Mouse (Mus musculus): ENCODE results near the gene Lag3. TPM values are rescaled to one million over a fixed set of nuclear protein-coding genes. Genes with fewer than 3 reads are reported as not detected.
A peak's percentile ranks its signal among the peaks of the same experiment; 100 is the strongest.

Gene Lag3
- polyA plus RNA-seq, 1 experiment from 2014 or later, result 3.1 TPM

- Histone ChIP-seq H3K4me2 (peak overlapping the region; percentile 98), H3K36me3 (peaks cover 6% of the 10 kb centered on the region), H3K4me3 (peak overlapping the region; percentile 94), H3K27me3 (no peaks in the 10 kb centered on the region), H3K9me3 (no peaks in the 10 kb centered on the region), H3K9ac (peak overlapping the region; percentile 56), H3K27ac (replicated peaks) (peak overlapping the region; percentile 100), H3K4me1 (replicated peaks) (peaks cover 57% of the 10 kb centered on the region)
- ATAC-seq (ENCODE audit: low FRiP score, low read depth), result no peak
- WGBS, result 14% methylated on average over 13 of the region's 14 CpGs
Observed at GRCm38 (mm10) chr6:124918890-124919627, 7.6 kb upstream of the Lag3 start.

GRCm38 (mm10) chr6:124918331-124918690, 6.8 kb upstream of the Lag3 start:
- Histone ChIP-seq H3K4me3 (peak overlapping the region; percentile 94), H3K36me3 (peaks cover 13% of the 10 kb centered on the region), H3K9ac (peak overlapping the region; percentile 56), H3K4me2 (peak overlapping the region; percentile 98), H3K9me3 (no peaks in the 10 kb centered on the region), H3K27me3 (no peaks in the 10 kb centered on the region), H3K27ac (replicated peaks) (peak overlapping the region; percentile 100), H3K4me1 (replicated peaks) (peaks cover 64% of the 10 kb centered on the region)
- no peak; the same call in 1 of the 2 replicates for ATAC-seq (ENCODE audit: low FRiP score, low read depth)
- 4% methylated on average over 7 of the region's 7 CpGs for WGBS

GRCm38 (mm10) chr6:124917518-124918330, 6.2 kb upstream of the Lag3 start:
- ATAC-seq (ENCODE audit: low FRiP score, low read depth), result peak; percentile 83
- Histone ChIP-seq H3K27me3 (no peaks in the 10 kb centered on the region), H3K36me3 (peaks cover 17% of the 10 kb centered on the region), H3K9ac (peak overlapping the region; percentile 99), H3K4me1 (replicated peaks) (peaks cover 64% of the 10 kb centered on the region), H3K9me3 (no peaks in the 10 kb centered on the region), H3K27ac (replicated peaks) (peak overlapping the region; percentile 100), H3K4me3 (peak overlapping the region; percentile 94), H3K4me2 (peak overlapping the region; percentile 98)
- WGBS, result 1% methylated on average over 51 of the region's 89 CpGs

GRCm38 (mm10) chr6:124916695-124917517, 5.4 kb upstream of the Lag3 start:
- peaks cover 17% of the 10 kb centered on the region for H3K36me3 ChIP-seq
- peak overlapping the region; percentile 94 for H3K4me3 ChIP-seq
- peaks cover 67% of the 10 kb centered on the region for H3K4me1 ChIP-seq (replicated peaks)
- peak overlapping the region; percentile 100 for H3K27ac ChIP-seq (replicated peaks)
- H3K9me3 ChIP-seq, result no peaks in the 10 kb centered on the region
- H3K4me2 ChIP-seq, result peak overlapping the region; percentile 98
- H3K9ac ChIP-seq, result peak overlapping the region; percentile 99
- WGBS, result 0% methylated on average over 38 of the region's 67 CpGs
- H3K27me3 ChIP-seq, result no peaks in the 10 kb centered on the region
- peak; percentile 14; the same call in 1 of the 2 replicates for ATAC-seq (ENCODE audit: low FRiP score, low read depth)

GRCm38 (mm10) chr6:124915942-124916694, 4.6 kb upstream of the Lag3 start:
- no peaks in the 10 kb centered on the region for H3K27me3 ChIP-seq
- H3K27ac ChIP-seq (replicated peaks), result peak overlapping the region; percentile 100
- H3K4me2 ChIP-seq, result peak overlapping the region; percentile 98
- 2% methylated on average over 12 of the region's 12 CpGs for WGBS
- no peak for ATAC-seq (ENCODE audit: low FRiP score, low read depth)
- H3K4me3 ChIP-seq, result peak overlapping the region; percentile 94
- peaks cover 62% of the 10 kb centered on the region for H3K4me1 ChIP-seq (replicated peaks)
- H3K9ac ChIP-seq, result peak overlapping the region; percentile 99
- H3K9me3 ChIP-seq, result no peaks in the 10 kb centered on the region
- peaks cover 17% of the 10 kb centered on the region for H3K36me3 ChIP-seq

- no peaks in the 10 kb centered on the region for H3K9me3 ChIP-seq
- H3K9ac ChIP-seq, result peak overlapping the region; percentile 99
- peaks cover 55% of the 10 kb centered on the region for H3K4me1 ChIP-seq (replicated peaks)
- H3K36me3 ChIP-seq, result peaks cover 17% of the 10 kb centered on the region
- no peak for ATAC-seq (ENCODE audit: low FRiP score, low read depth)
- H3K27ac ChIP-seq (replicated peaks), result peak overlapping the region; percentile 100
- peak overlapping the region; percentile 94 for H3K4me3 ChIP-seq
- no peaks in the 10 kb centered on the region for H3K27me3 ChIP-seq
- H3K4me2 ChIP-seq, result peak overlapping the region; percentile 98
- WGBS, result 6% methylated on average over 22 of the region's 22 CpGs
Observed at GRCm38 (mm10) chr6:124915160-124915941, 3.8 kb upstream of the Lag3 start.

- H3K4me3 ChIP-seq, result peak overlapping the region; percentile 94
- peaks cover 56% of the 10 kb centered on the region for H3K4me1 ChIP-seq (replicated peaks)
- H3K9me3 ChIP-seq, result no peaks in the 10 kb centered on the region
- peak overlapping the region; percentile 98 for H3K4me2 ChIP-seq
- 82% methylated on average over 7 of the region's 7 CpGs for WGBS
- ATAC-seq (ENCODE audit: low FRiP score, low read depth), result no peak
- H3K27me3 ChIP-seq, result no peaks in the 10 kb centered on the region
- peak overlapping the region; percentile 99; the same call in 1 of the 2 replicates for H3K9ac ChIP-seq
- H3K27ac ChIP-seq (replicated peaks), result peak overlapping the region; percentile 100
- peaks cover 17% of the 10 kb centered on the region for H3K36me3 ChIP-seq
Observed at GRCm38 (mm10) chr6:124914511-124914910, 3.0 kb upstream of the Lag3 start.

GRCm38 (mm10) chr6:124913721-124914285, 2.3 kb upstream of the Lag3 start:
- Histone ChIP-seq H3K4me1 (replicated peaks) (peaks cover 51% of the 10 kb centered on the region), H3K9ac (0 out of 2 replicates have a peak overlapping the region, but pooled peaks have one; percentile 99), H3K27ac (replicated peaks) (peak overlapping the region; percentile 100), H3K27me3 (no peaks in the 10 kb centered on the region), H3K36me3 (peaks cover 17% of the 10 kb centered on the region), H3K9me3 (no peaks in the 10 kb centered on the region), H3K4me2 (peak overlapping the region; percentile 98; the same call in 1 of the 2 replicates), H3K4me3 (no peak overlapping the region)
- no peak for ATAC-seq (ENCODE audit: low FRiP score, low read depth)
- WGBS, result 51% methylated on average over 14 of the region's 14 CpGs

- peaks cover 45% of the 10 kb centered on the region for H3K4me1 ChIP-seq (replicated peaks)
- no peak for ATAC-seq (ENCODE audit: low FRiP score, low read depth)
- H3K4me3 ChIP-seq, result no peak overlapping the region
- H3K9ac ChIP-seq, result no peak overlapping the region
- WGBS, result 58% methylated on average over 6 of the region's 6 CpGs
- no peaks in the 10 kb centered on the region for H3K9me3 ChIP-seq
- 0 out of 2 replicates have a peak overlapping the region, but pooled peaks have one; percentile 0 for H3K4me2 ChIP-seq
- peak overlapping the region; percentile 100 for H3K27ac ChIP-seq (replicated peaks)
- no peaks in the 10 kb centered on the region for H3K27me3 ChIP-seq
- peaks cover 17% of the 10 kb centered on the region for H3K36me3 ChIP-seq
Observed at GRCm38 (mm10) chr6:124913214-124913613, 1.7 kb upstream of the Lag3 start.

GRCm38 (mm10) chr6:124910032-124910431, 1.5 kb downstream of the Lag3 start:
- Histone ChIP-seq H3K36me3 (peaks cover 17% of the 10 kb centered on the region), H3K27me3 (no peaks in the 10 kb centered on the region), H3K9me3 (no peaks in the 10 kb centered on the region), H3K9ac (peak overlapping the region; percentile 36), H3K4me2 (peak overlapping the region; percentile 47), H3K4me3 (peak overlapping the region; percentile 18; the same call in 1 of the 2 replicates), H3K4me1 (replicated peaks) (peaks cover 35% of the 10 kb centered on the region), H3K27ac (replicated peaks) (no peak overlapping the region)
- ATAC-seq (ENCODE audit: low FRiP score, low read depth), result no peak
- WGBS, result 3% methylated on average over 32 of the region's 32 CpGs

All from hindbrain, embryonic 15.5 days (tissue).